Mouse (Mus musculus) liver, adult 2 months (tissue): ENCODE measurements around the gene Gpr55.

Source experiments
- CTCF ChIP-seq: fragments of 200-500 bp; IDR thresholded peaks from 2 replicates; pipeline ENCODE4 v1.5.1; 2011; ENCODE audit warnings: low read depth, low read length, control low read depth
- POLR2A ChIP-seq: fragments of 200-500 bp; IDR thresholded peaks from 2 replicates; pipeline ENCODE4 v1.6.1; 2011; ENCODE audit warnings: low read length, control low read depth; ENCODE audit not compliant: insufficient read depth; ENCODE audit errors: extremely low read depth

DNA sequence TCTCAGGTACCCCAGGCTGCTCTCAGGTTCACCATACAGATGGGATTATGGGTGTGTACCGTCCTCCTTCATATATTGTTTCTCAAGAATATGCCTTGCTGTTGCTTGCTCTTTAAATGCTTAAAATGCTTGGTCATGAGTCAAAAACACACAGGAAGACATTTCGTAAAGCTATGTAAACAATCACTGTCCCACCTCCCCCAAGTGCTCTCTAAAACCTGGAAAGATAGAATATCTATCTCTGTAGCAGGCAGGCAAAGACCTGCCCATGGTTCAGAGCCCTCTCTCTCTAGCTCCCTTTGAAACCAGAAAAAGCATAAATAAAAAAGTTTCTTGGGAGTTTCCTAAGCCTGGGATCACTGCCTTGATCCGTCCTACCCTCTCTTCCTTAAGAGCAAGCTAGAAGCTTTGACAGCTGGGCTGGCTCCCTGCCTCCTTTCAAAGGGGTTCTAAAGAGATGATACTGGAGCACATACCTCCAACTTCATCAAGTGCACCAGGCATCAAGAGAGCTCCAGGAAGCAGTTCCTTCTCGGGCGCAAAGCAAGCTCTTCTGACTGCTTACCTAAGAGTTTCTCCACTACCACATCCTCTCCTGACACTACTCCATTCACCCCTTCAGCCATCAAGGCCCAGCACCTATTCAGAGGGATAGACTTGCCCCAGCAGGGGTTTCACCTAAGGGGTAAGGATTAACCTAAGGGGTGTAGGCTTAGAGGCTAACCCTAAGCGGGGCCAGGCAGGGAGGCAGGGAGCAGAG is 1.5 kb downstream of the Gpr55 start:
- no peak for TF ChIP-seq CTCF
- no peak for TF ChIP-seq POLR2A
